Mouse (Mus musculus) heart, postnatal 0 days (tissue): ENCODE results near the gene Magi1. TPM values are rescaled to one million over a fixed set of nuclear protein-coding genes. Genes with fewer than 3 reads are reported as not detected.

ENCODE experiments used
- ATAC-seq: fragments of 200-750 bp; cut with Nextera tagmentation; 2 replicates; pipeline ENCODE4 v1.8.0; 2017; ENCODE audit warnings: low read depth, moderate number of reproducible peaks, moderate library complexity; ENCODE audit not compliant: insufficient read depth
- DNase-seq: peaks from one replicate; pipeline ENCODE4 v3.0.0-alpha.2; 2016; ENCODE audit warnings: low spot score
- H3K27ac ChIP-seq: fragments of 300-500 bp; sonication (generic); 2 replicates; pipeline ENCODE4 v1.5.1; 2014; ENCODE audit warnings: low read depth, mild to moderate bottlenecking
- H3K27me3 ChIP-seq: fragments of 300-500 bp; sonication (generic); 2 replicates; pipeline ENCODE4 v1.6.1; 2014; ENCODE audit warnings: low read length, mixed read lengths; ENCODE audit not compliant: control insufficient read depth, insufficient read depth
- H3K36me3 ChIP-seq: fragments of 300-500 bp; sonication (generic); replicated peaks from 2 replicates; pipeline ENCODE4 v1.6.1; 2014; ENCODE audit warnings: low read length, mixed read lengths; ENCODE audit not compliant: control insufficient read depth, insufficient read depth
- H3K4me1 ChIP-seq: fragments of 300-500 bp; sonication (generic); 2 replicates; pipeline ENCODE4 v1.6.1; 2014; ENCODE audit warnings: antibody characterized with exemption; ENCODE audit not compliant: control insufficient read depth, insufficient read depth
- H3K4me2 ChIP-seq: fragments of 300-500 bp; sonication (generic); 2 replicates; pipeline ENCODE4 v1.6.1; 2014; ENCODE audit warnings: low read depth, mild to moderate bottlenecking, low read length, moderate library complexity
- H3K4me3 ChIP-seq: fragments of 300-500 bp; sonication (generic); 2 replicates; pipeline ENCODE4 v1.5.1; 2014; ENCODE audit warnings: low read depth, low read length
- H3K9ac ChIP-seq: fragments of 300-500 bp; sonication (generic); replicated peaks from 2 replicates; pipeline ENCODE4 v1.6.1; 2014; ENCODE audit warnings: low read depth, low read length, mixed read lengths
- H3K9me3 ChIP-seq: fragments of 300-500 bp; sonication (generic); replicated peaks from 2 replicates; pipeline ENCODE4 v1.6.1; 2016; ENCODE audit warnings: low read length; ENCODE audit not compliant: control insufficient read depth
- CTCF ChIP-seq: IDR thresholded peaks from 2 replicates; pipeline ENCODE4 v1.5.1; 2016; ENCODE audit warnings: antibody characterized with exemption, control low read depth, low read depth
- EP300 ChIP-seq: IDR thresholded peaks from 2 replicates; pipeline ENCODE4 v1.6.1; 2016; ENCODE audit warnings: antibody characterized with exemption, low read depth
- WGBS: fragments of 180-500 bp; shearing (Covaris S2); extraction: QIAGEN DNeasy Blood & Tissue Kit; methylation state at CpG from one replicate; pipeline ENCODE4 v1.1.7; 2014; 5-methylcytosine and 5-hydroxymethylcytosine counted together
- polyA plus RNA-seq: library from polyadenylated mRNA; unstranded; fragments of >200 nt; fragmentation: Nextera tagmentation; extraction: Ambion mirVana; gene quantifications from 2 replicates; pipeline ENCODE4 v1.2.1, GENCODE M21; 2015
- total RNA-seq: library from RNA; depleted of rRNA; stranded (reverse); fragments of >200 nt; gene quantifications from 2 replicates; pipeline ENCODE4 v1.2.3, GENCODE M21; 2014; ENCODE audit warnings: low replicate concordance

Magi1 gene
- total and polyA plus RNA-seq, 2 experiments from 2014 or later, result 4.6 to 15.3 TPM

DNA sequence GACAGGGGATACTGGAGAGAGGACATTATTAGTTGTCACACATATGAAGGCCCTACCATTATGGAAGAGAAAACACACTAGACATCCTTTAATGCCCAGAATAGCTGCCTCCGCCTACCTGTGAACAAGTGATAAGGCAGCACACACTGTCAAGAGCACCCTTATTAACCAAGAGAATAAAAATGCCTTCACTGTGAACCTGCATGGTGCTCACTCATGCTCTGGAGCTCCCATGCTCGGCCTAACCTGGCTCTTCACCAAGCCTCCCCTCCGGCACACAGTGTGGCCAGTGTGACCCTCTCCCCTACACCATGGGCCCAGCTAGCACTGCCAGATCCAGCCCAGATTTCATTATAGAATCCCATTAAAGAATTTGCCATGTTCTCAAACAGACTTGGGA is 206.7 kb downstream of the Magi1 start:
- Histone ChIP-seq H3K9me3 (no peaks in the 10 kb centered on the region), H3K4me3 (no peak overlapping the region), H3K4me2 (no peak overlapping the region), H3K9ac (no peak overlapping the region), H3K27me3 (no peaks in the 10 kb centered on the region), H3K36me3 (no peaks in the 10 kb centered on the region), H3K4me1 (peaks cover 25% of the 10 kb centered on the region; the same call in 1 of the 2 replicates), H3K27ac (no peak overlapping the region)
- TF ChIP-seq EP300 (no peak), CTCF (no peak)
- ATAC-seq, result no peak
- no peak for DNase-seq
- 59% methylated on average over 3 of the region's 3 CpGs for WGBS

DNA sequence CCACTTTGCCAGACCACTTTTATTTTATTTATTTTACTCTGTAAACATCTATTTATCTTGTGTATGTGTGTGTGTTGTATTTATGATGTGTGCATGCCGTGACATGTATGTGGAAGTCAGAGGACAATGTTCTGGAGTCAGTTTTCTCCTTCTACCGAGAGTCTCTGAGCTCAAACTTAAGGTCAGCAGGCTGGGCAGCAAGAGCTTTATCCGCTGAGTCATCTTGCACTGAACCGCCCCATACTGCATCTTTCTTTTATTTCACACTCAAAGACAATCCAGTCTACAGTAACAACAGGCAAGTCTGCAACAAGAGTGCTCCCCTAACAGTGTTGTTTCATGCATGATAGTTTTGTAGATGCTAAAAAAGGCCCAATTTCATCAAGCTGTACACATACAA is 207.7 kb downstream of the Magi1 start:
- DNase-seq (no peak), ATAC-seq (no peak)
- peaks cover 22% of the 10 kb centered on the region for H3K4me1 ChIP-seq
- no peak overlapping the region for H3K4me2 ChIP-seq
- no peaks in the 10 kb centered on the region for H3K27me3 ChIP-seq
- no peak overlapping the region for H3K9ac ChIP-seq
- TF ChIP-seq EP300 (no peak), CTCF (no peak)
- H3K27ac ChIP-seq, result no peak overlapping the region
- no peaks in the 10 kb centered on the region for H3K36me3 ChIP-seq
- no peaks in the 10 kb centered on the region for H3K9me3 ChIP-seq
- 84% methylated on average over 4 of the region's 4 CpGs for whole genome bisulfite sequencing
- no peak overlapping the region for H3K4me3 ChIP-seq

DNA sequence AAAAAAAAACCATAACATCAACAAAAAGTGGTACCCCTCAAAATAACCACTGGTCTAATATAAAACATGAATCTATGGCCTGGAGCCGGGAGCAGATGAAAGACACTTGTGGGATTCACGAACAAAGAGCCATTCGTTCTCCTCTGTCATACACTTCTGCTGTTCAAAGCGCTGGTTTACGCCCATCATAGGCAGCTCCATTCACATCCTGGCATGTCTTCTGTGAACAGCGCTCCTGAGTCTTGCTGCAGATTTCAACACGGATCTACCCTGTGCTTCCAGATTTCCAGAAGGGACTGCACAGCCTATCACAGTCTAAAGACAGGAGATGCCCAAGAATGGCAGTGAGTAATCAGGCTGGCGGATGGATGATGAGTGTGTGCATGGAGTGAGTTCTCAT is 208.5 kb downstream of the Magi1 start:
- WGBS, result 41% methylated on average over 8 of the region's 8 CpGs
- Histone ChIP-seq H3K27ac (no peak overlapping the region), H3K9ac (no peak overlapping the region), H3K4me1 (peaks cover 26% of the 10 kb centered on the region), H3K36me3 (no peaks in the 10 kb centered on the region), H3K4me2 (no peak overlapping the region), H3K4me3 (no peak overlapping the region), H3K27me3 (no peaks in the 10 kb centered on the region), H3K9me3 (no peaks in the 10 kb centered on the region)
- no peak for TF ChIP-seq CTCF
- TF ChIP-seq EP300, result no peak
- no peak for ATAC-seq
- DNase-seq, result no peak

DNA sequence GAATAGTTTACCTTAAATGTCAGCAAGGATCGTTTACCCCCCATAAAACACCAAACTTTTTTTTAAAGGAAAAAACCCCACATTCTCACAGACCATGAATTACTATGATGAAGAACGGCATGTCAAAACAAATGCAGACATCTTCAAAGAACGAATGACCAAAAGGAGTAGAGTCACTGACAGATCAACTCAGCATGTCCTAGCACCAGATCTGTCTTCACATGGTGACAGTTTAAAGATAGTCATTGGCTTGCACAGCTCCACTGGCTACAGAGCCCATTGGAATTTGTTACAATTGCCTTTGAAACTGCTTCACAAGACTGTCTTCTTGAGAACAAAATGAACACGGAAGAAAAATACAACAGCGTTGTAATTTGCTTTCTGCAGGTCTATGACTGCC is 212.0 kb downstream of the Magi1 start:
- 29% methylated on average over 5 of the region's 5 CpGs for WGBS
- no peaks in the 10 kb centered on the region for H3K27me3 ChIP-seq
- ATAC-seq, result no peak
- no peak overlapping the region for H3K4me2 ChIP-seq
- H3K36me3 ChIP-seq, result no peaks in the 10 kb centered on the region
- no peak for DNase-seq
- H3K27ac ChIP-seq, result no peak overlapping the region
- H3K9me3 ChIP-seq, result no peaks in the 10 kb centered on the region
- no peak overlapping the region for H3K4me3 ChIP-seq
- TF ChIP-seq EP300 (no peak), CTCF (no peak)
- H3K4me1 ChIP-seq, result peaks cover 30% of the 10 kb centered on the region
- H3K9ac ChIP-seq, result no peak overlapping the region

DNA sequence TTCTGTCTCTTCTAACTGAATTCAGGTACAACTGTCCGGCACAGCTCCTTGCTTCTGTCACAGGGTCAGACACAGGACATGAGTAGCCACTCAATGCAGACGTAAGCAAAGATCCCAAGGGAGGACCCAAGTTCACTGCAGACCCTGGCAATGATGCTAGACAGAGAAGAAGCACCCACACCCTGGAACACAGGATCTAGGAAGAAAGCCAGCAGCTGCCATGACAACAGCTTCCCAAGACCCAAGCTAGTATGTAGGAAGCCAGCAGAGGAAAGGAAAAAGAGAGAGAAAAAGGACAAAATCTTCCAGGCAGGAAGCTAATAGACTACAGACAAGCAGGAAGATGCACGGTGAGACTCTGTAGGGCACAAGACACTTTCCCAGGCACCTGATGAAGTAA is 213.0 kb downstream of the Magi1 start:
- no peak for DNase-seq
- no peak overlapping the region for H3K4me2 ChIP-seq
- peaks cover 20% of the 10 kb centered on the region for H3K4me1 ChIP-seq
- H3K27me3 ChIP-seq, result no peaks in the 10 kb centered on the region
- no peaks in the 10 kb centered on the region for H3K9me3 ChIP-seq
- H3K9ac ChIP-seq, result no peak overlapping the region
- no peak for TF ChIP-seq EP300
- H3K4me3 ChIP-seq, result no peak overlapping the region
- no peaks in the 10 kb centered on the region for H3K36me3 ChIP-seq
- ATAC-seq, result no peak
- no peak overlapping the region for H3K27ac ChIP-seq
- WGBS, result 59% methylated on average over 3 of the region's 3 CpGs

DNA sequence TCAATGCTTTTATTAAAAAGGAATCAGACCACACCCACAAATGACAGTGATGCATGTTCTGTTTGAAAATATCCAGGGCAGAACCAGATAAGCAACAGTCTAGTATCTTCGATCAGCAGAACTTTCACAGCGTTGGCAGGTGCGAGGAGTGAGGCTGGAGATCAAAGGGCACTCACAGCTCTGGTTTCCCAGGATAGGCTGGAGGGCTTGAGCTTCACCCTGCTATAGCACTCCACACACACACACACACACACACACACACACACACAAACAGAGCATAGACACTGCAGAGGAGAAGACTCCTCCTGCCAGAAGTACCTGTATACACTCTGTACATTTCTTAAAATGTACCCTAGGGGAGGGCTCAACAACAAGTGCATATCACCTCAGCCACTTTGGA is 214.3 kb downstream of the Magi1 start:
- H3K36me3 ChIP-seq, result no peaks in the 10 kb centered on the region
- H3K27me3 ChIP-seq, result no peaks in the 10 kb centered on the region
- no peak overlapping the region for H3K4me3 ChIP-seq
- TF ChIP-seq CTCF (no peak), EP300 (no peak)
- no peak overlapping the region for H3K27ac ChIP-seq
- H3K9me3 ChIP-seq, result no peaks in the 10 kb centered on the region
- 15% methylated on average over 3 of the region's 3 CpGs for WGBS
- DNase-seq, result no peak
- H3K4me1 ChIP-seq, result peaks cover 19% of the 10 kb centered on the region
- peak; percentile 33; the same call in 1 of the 2 replicates for ATAC-seq
- no peak overlapping the region for H3K9ac ChIP-seq
- no peak overlapping the region for H3K4me2 ChIP-seq
